Mouse (Mus musculus): ENCODE measurements at regions not wholly inside any gene's neighbourhood (a gene's known extent, or its start where the extent isn't known, plus 50 kb on each side); places are given as distances from the start of the nearest gene placed in this dataset.

GRCm38 (mm10) chr14:61686101-61686691 lies 78.9 kb downstream of the Kcnrg start:
- TF ChIP-seq TAL1 (IDR thresholded peaks at IDR 0.05; ENCODE audit: low read length): no peak
- no peak for TF ChIP-seq GATA1 (IDR thresholded peaks at IDR 0.05; ENCODE audit: low read length)

Data from erythroblast, embryonic 14.5 days (primary cell).